Comparison of ENCODE assay signal across 31 mouse cellular contexts in the genomic region with DNA sequence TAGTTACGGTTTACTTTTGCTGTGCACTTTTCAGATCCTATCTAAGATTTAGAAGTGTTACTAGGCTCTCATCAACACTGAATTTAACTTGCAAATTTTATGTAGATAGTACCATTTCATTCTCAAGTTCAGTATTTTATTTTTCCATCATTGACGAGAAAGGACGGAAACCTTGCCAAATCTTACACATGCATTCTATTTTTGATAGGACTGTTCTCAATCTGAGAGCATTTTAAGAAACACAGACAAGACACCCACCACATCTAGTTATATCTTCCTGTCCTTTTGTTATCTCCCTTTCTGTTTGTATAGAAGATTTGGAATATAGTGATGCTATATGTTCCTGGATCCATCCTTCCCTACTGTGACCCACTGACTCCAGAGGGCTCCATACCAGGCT.
"Had no signal": no experiment of that assay in that cellular context is flagged by ENCODE, and none has a peak within 500 bp of the region (broad histone marks: within the 10 kb centered on the region; RNA-seq: fewer than 3 reads in every experiment).

No protein-coding gene starts in this region.

- H3K36me3 ChIP-seq: limb, embryonic 10.5 days; limb, embryonic 12.5 days; limb, embryonic 13.5 days; limb, embryonic 15.5 days; liver, embryonic 12.5 days; liver, embryonic 13.5 days; liver, embryonic 15.5 days; lung, embryonic 15.5 days; midbrain, embryonic 10.5 days; midbrain, embryonic 12.5 days; midbrain, embryonic 13.5 days; midbrain, embryonic 15.5 days had no signal

- H3K4me3 ChIP-seq: limb, embryonic 10.5 days; limb, embryonic 12.5 days; limb, embryonic 13.5 days; limb, embryonic 15.5 days; liver, embryonic 12.5 days; liver, embryonic 13.5 days; liver, embryonic 15.5 days; lung, embryonic 15.5 days; megakaryocyte, embryonic 14.5 days; midbrain, embryonic 10.5 days; midbrain, embryonic 12.5 days; midbrain, embryonic 13.5 days; midbrain, embryonic 15.5 days; myocyte had no signal

- H3K27me3 ChIP-seq: limb, embryonic 12.5 days; limb, embryonic 13.5 days; limb, embryonic 15.5 days; liver, embryonic 12.5 days; liver, embryonic 13.5 days; liver, embryonic 15.5 days; lung, embryonic 15.5 days; megakaryocyte, embryonic 14.5 days; midbrain, embryonic 12.5 days; midbrain, embryonic 13.5 days; midbrain, embryonic 15.5 days had no signal

- H3K27ac ChIP-seq: limb, embryonic 10.5 days; limb, embryonic 12.5 days; limb, embryonic 13.5 days; limb, embryonic 15.5 days; liver, embryonic 12.5 days; liver, embryonic 13.5 days; liver, embryonic 14.5 days; liver, embryonic 15.5 days; lung, embryonic 15.5 days; macrophage; midbrain, embryonic 10.5 days; midbrain, embryonic 12.5 days; midbrain, embryonic 13.5 days; midbrain, embryonic 15.5 days had no signal

- H3K9me3 ChIP-seq: limb, embryonic 10.5 days; limb, embryonic 12.5 days; limb, embryonic 13.5 days; limb, embryonic 15.5 days; liver, embryonic 12.5 days; liver, embryonic 13.5 days; liver, embryonic 15.5 days; lung, embryonic 15.5 days; midbrain, embryonic 10.5 days; midbrain, embryonic 12.5 days; midbrain, embryonic 13.5 days; midbrain, embryonic 15.5 days had no signal

- ATAC-seq: liver, embryonic 12.5 days; liver, postnatal 0 days; lung, postnatal 0 days; midbrain, embryonic 13.5 days; midbrain, embryonic 15.5 days; midbrain, embryonic 16.5 days had no signal

- H3K4me1 ChIP-seq: limb, embryonic 10.5 days; limb, embryonic 12.5 days; limb, embryonic 13.5 days; limb, embryonic 15.5 days; liver, embryonic 12.5 days; liver, embryonic 13.5 days; liver, embryonic 15.5 days; lung, embryonic 15.5 days; megakaryocyte, embryonic 14.5 days; midbrain, embryonic 10.5 days; midbrain, embryonic 12.5 days; midbrain, embryonic 13.5 days; midbrain, embryonic 15.5 days had no signal

- H3K9ac ChIP-seq: limb, embryonic 12.5 days; limb, embryonic 13.5 days; limb, embryonic 15.5 days; liver, embryonic 12.5 days; liver, embryonic 13.5 days; liver, embryonic 14.5 days; liver, embryonic 15.5 days; liver, postnatal 0 days; lung, embryonic 14.5 days; lung, embryonic 15.5 days; midbrain, embryonic 12.5 days; midbrain, embryonic 13.5 days; midbrain, embryonic 15.5 days had no signal

- DNase-seq: left cerebral cortex, postnatal 4 days; liver; liver, embryonic 13.5 days; liver, postnatal 0 days; lung, adult 18-20 months; lung, adult 2 months; lung, embryonic 14.5 days; lung, postnatal 10 days; lung, postnatal 14 days; lung, postnatal 36 days; lung, postnatal 4 days; midbrain, embryonic 14.5 days had no signal

- H3K4me2 ChIP-seq: limb, embryonic 12.5 days; limb, embryonic 13.5 days; limb, embryonic 15.5 days; liver, embryonic 11.5 days; liver, embryonic 12.5 days; liver, embryonic 13.5 days; liver, embryonic 15.5 days; lung, embryonic 14.5 days; lung, embryonic 15.5 days; midbrain, embryonic 11.5 days; midbrain, embryonic 12.5 days; midbrain, embryonic 13.5 days; midbrain, embryonic 15.5 days had no signal
